Mouse (Mus musculus): ENCODE data around the gene Paqr6.
A peak's percentile ranks its signal among the peaks of the same experiment; 100 is the strongest.
"Not testable (repeated sequence)": the region's sequence is repeated elsewhere in the genome, so short reads cannot be mapped to it uniquely, and the experiment has no call there.

The Paqr6 gene

DNA sequence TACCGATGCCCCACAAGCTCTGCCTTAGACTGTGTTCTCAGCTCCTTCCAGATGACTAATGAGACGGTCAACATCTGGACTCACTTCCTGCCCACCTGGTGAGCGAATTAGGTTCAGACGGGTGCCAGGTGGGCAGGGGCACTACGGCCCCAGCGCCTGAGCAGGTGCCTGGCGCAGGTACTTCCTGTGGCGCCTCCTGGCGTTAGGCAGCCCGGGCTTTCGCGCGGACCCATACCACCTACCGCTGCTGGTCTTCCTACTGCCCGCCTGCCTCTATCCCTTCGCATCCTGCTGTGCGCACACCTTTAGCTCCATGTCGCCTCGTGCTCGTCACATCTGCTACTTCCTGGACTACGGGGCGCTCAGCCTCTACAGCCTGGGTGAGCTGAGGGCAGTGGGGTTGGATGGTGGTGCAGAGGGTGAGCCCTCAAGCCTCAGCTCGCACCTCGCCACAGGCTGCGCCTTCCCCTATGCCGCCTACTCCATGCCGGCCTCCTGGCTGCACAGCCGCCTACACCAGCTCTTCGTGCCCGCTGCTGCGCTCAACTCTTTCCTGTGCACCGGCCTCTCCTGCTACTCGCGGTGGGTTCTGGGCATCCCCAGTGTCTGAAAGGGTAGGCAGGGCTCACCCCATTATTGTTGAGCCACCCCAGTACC is 1.4 kb downstream of the Paqr6 start:
- no peak for DNase-seq (ENCODE audit: low spot score in 2 of 2)

DNA sequence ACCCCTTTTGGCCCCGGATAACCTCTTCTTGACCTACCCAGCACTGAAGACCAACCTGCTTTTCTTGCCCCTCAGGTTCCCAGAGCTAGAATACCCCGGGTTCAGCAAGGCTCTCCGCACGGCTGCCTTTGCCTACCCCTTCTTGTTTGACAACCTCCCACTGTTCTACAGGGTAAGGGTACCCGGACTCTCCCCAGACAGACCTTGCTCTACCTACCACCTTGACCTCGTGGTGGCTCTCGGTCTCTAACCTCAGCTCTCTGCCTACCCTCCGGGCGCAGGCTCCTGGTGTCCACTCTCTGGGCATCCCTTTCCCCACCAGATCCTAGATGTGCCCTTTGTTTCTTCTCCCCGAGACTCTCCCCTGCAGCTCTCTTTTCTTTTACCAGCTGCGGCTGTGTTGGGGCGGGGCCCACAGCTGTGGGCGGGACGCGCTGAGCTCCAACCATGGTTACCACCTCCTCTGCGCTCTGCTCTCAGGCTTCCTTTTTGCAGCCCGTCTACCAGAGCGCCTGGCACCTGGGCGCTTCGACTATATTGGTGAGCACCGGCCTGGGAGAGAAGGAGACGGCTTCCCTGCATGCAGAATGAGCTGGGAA is 2.5 kb downstream of the Paqr6 start:
- DNase-seq (ENCODE audit: low spot score in 2 of 2): peak; percentile 63 to 72

DNA sequence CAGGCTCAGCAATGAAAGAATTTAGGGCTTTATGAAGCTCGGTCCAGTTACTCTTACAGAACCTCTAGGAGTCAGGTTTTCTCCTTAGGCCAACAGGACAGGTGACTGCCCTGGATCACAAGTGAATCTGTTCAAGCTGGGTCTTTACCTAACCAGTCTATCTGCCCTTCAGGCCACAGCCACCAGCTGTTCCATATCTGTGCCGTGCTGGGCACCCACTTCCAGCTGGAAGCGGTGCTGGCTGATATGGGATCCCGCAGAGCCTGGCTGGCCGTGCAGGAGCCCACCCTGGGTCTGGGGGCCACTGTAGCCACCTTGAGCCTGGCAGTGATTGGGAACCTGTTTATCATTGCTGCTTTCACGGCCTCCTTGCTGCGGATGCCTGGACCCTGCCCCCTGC is 3.1 kb downstream of the Paqr6 start:
- not testable (repeated sequence) for DNase-seq (ENCODE audit: low spot score in 2 of 2)

DNA sequence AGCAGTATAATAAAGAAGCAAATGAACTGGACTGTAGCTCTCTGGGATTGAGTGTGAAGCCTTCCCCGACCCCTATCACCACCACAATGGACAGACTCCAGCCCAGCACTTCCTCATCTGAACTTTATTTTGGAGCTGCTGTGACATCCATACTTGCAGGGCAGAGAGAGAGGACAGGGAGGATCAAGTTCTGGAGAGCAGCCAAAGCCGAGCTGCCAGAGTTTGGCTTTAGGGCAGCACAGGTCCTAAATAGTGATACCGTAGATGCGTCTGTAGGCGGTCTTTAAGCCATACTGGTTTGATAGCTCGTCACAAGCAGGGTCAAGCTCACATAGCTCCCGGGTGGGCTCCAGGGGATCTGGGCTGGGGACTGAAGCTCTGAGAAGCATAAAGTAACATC is 4.1 kb downstream of the Paqr6 start:
- not testable (repeated sequence) for DNase-seq (ENCODE audit: low spot score in 2 of 2)

DNA sequence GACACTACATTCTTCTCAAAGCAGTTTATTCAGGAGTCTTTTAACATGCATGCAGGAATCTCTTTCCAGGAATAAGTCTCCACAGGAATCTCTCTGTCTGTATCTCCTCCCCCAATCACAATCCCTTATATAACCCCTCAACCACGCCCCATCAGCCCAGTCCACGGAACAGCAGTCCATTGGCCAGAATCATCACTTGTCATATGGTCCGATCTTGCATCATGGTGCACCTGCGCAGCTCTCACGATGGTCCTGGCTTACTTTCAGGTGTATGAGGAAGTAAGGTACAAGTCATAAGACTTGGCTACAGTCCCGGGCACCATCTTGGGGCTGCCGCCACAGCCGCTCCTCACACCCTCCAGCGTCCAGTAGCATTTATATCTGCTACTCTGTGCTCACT is 8.3 kb downstream of the Paqr6 start, which contains the start of gene Bglap3:
Bglap3 (minus strand) TSS at position 101 of the 400 bp plus-strand sequence.
- DNase-seq (ENCODE audit: low spot score in 2 of 2): not testable (repeated sequence)

DNA sequence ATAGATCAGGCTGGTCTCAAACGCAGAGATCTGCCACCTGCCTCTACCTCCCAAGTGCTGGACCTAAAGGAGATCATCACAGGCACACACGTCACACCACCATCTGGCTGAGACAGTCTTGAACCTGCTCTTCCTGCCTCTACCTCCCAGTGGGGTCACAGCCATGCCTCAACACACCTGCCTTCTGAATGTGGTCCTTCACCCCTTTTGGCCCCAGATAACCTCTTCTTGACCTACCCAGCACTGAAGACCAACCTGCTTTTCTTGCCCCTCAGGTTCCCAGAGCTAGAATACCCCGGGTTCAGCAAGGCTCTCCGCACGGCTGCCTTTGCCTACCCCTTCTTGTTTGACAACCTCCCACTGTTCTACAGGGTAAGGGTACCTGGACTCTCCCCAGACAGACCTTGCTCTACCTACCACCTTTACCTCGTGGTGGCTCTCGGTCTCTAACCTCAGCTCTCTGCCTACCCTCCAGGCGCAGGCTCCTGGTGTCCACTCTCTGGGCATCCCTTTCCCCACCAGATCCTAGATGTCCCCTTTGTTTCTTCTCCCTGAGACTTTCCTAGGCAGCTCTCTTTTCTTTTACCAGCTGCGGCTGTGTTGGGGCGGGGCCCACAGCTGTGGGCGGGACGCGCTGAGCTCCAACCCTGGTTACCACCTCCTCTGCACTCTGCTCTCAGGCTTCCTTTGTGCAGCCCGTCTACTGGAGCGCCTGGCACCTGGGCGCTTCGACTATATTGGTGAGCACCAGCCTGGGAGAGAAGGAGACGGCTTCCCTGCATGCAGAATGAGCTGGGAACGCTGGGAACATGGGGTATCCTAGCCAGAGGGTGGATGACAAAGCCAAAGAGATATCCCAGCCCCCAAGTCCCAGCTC is 11.6 kb downstream of the Paqr6 start:
- DNase-seq (ENCODE audit: low spot score in 2 of 2): not testable (repeated sequence)

DNA sequence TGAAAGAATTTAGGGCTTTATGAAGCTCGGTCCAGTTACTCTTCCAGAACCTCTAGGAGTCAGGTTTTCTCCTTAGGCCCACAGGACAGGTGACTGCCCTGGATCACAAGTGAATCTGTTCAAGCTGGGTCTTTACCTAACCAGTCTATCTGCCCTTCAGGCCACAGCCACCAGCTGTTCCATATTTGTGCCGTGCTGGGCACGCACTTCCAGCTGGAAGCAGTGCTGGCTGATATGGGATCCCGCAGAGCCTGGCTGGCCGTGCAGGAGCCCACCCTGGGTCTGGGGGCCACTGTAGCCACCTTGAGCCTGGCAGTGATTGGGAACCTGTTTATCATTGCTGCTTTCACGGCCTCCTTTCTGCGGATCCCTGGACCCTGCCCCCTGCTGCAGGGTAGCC is 12.3 kb downstream of the Paqr6 start:
- not testable (repeated sequence) for DNase-seq (ENCODE audit: low spot score in 2 of 2)

DNA sequence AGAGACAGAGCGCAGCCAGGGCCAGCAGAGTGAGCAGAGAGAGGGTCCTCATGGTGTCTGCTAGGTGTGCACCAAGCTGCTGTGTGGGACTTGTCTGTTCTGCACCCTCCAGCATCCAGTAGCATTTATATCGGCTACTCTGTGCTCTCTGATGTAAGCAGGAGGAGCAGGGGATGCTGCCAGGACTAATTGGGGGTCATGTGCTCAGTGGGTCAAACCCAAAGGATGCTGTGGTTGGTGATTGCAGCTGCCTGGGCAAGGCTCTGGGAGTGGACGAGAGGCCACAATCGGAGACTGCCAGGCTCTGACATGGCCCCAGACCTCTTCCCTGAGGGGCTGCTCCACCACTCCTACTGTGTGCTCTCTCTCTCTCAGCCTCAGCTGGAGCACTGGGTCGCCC is 14.2 kb downstream of the Paqr6 start, which contains the start of gene Bglap2:
Bglap2 (minus strand) TSS at position 101 of the 400 bp plus-strand sequence.
- DNase-seq (ENCODE audit: low spot score in 2 of 2): not testable (repeated sequence)

DNA sequence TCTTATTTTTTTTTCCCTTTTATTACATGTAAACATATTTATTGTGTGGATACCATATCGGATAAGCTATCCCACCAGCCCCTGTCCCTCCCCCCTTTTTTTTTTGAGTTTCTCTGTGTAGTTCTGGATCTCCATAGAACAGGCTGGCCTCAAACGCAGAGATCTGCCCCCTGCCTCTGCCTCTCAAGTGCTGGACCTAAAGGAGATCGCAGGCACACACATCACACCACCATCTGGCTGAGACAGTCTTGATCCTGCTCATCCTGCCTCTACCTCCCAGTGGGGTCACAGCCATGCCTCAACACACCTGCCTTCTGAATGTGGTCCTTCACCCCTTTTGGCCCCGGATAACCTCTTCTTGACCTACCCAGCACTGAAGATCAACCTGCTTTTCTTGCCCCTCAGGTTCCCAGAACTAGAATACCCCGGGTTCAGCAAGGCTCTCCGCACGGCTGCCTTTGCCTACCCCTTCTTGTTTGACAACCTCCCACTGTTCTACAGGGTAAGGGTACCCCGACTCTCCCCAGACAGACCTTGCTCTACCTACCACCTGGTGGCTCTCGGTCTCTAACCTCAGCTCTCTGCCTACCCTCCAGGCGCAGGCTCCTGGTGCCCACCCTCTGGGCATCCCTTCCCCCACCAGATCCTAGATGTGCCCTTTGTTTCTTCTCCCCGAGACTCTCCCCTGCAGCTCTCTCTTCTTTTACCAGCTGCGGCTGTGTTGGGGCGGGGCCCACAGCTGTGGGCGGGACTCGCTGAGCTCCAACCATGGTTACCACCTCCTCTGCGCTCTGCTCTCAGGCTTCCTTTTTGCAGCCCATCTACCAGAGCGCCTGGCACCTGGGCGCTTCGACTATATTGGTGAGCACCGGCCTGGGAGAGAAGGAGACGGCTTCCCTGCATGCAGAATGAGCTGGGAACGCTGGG is 17.3 kb downstream of the Paqr6 start:
- peak; percentile 48 to 52 for DNase-seq (ENCODE audit: low spot score in 2 of 2)

DNA sequence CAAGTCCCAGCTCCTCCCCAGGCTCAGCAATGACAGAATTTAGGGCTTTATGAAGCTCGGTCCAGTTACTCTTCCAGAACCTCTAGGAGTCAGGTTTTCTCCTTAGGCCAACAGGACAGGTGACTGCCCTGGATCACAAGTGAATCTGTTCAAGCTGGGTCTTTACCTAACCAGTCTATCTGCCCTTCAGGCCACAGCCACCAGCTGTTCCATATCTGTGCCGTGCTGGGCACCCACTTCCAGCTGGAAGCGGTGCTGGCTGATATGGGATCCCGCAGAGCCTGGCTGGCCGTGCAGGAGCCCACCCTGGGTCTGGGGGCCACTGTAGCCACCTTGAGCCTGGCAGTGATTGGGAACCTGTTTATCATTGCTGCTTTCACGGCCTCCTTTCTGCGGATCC is 18.0 kb downstream of the Paqr6 start:
- not testable (repeated sequence) for DNase-seq (ENCODE audit: low spot score in 2 of 2)

DNA sequence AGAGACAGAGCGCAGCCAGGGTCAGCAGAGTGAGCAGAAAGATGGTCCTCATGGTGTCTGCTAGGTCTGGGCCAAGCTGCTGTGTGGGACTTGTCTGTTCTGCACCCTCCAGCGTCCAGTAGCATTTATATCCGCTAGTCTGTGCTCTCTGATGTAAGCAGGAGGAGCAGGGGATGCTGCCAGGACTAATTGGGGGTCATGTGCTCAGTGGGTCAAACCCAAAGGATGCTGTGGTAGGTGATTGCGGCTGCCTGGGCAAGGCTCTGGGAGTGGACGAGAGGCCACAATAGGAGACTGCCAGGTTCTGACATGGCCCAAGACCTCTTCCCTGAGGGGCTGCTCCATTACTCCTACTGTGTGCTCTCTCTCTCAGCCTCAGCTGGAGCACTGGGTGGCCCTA is 20.0 kb downstream of the Paqr6 start, which contains the start of gene Bglap:
Bglap (minus strand) TSS at position 101 of the 400 bp plus-strand sequence.
- no peak for DNase-seq (ENCODE audit: low spot score in 2 of 2)

DNA sequence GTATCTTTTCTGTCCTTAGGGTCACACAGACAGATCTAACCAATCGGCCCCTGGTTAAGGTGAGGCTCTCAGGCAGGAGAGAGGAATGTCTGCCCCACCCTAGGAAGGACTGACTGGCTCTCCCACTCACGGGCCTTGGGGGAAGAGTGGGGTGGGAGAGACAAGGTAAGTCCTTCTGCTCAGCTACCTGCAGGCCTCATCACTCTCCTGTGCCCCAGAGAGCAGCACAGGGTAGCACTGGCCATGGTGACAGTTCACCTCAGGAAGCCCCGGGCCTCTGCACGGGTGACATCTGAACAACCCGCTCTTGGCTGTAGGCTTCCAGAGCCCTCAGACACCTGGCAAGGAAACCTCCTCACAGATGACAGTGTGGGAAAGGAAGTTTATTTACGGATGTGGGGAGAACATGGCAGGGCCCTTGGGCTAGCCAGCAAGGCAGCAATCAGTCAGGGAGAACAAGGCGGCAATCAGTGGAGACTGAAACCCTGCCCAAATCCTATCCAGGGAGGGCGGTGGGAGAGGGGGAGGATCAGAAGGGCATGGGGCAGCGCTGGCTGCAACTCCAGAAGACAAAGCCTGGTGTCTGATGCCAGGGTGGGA is 29.5 kb downstream of the Paqr6 start:
- no peak for DNase-seq (ENCODE audit: low spot score in 2 of 2)

DNA sequence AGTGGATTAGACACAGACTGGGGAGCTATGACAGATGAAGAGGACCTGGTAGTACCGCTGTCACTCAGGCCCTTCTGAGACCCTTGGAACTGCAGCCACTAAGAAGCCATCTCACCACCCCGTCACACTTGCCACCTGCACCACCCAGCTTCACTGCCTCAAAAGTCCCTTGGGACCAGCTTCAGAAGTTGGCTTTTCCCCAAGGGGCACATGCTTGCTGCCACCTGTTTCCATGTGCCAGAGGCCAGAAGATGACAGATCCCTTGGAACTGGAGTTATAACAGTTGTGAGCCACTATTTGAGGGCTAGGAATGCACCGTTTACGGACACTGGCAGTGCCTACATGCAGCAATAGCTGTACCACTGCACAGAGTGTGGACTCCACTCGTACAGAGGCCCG is 30.9 kb downstream of the Paqr6 start:
- peak; percentile 80 to 82 for DNase-seq (ENCODE audit: low spot score in 2 of 2)

DNA sequence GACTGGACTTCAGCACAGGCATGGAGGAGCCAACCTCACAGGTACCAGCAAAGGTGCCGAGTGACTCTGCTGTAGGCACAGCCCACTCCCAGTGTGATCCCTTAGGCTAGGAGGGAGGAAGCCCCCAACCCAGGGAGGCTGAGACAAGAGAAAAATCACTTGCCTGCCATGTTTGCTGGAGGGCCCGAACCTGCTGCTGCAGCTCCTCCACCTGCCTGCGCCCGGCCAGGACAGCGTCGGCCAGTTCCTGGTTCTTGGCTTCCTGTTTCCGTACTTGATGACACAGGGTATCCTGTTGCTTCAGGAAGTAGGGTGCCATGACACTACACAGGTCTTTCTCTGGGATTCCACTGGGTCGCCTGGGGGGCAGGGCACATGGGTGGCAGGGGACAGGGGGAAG is 31.4 kb downstream of the Paqr6 start:
- peak; percentile 45 to 47 for DNase-seq (ENCODE audit: low spot score in 2 of 2)

DNA sequence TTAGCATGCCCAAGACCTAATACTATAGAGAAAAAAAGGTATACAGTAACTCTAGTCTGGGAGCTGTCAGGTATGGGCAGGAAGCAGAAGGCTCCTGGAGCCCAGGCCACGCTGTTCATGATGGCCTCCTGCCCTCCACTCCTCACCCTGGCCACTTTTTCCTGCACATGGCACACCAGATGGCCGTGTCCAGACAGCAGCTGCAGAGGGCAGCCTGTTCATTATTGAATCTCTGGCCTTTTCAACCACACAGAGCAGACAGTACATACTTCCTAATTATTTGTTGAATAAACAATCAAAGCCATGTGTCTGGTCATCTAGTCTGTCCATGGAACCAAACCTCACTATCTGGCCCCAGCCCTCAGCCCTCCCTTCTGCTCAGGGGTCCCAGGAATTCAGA is 34.3 kb downstream of the Paqr6 start:
- no peak for DNase-seq (ENCODE audit: low spot score in 2 of 2)

DNA sequence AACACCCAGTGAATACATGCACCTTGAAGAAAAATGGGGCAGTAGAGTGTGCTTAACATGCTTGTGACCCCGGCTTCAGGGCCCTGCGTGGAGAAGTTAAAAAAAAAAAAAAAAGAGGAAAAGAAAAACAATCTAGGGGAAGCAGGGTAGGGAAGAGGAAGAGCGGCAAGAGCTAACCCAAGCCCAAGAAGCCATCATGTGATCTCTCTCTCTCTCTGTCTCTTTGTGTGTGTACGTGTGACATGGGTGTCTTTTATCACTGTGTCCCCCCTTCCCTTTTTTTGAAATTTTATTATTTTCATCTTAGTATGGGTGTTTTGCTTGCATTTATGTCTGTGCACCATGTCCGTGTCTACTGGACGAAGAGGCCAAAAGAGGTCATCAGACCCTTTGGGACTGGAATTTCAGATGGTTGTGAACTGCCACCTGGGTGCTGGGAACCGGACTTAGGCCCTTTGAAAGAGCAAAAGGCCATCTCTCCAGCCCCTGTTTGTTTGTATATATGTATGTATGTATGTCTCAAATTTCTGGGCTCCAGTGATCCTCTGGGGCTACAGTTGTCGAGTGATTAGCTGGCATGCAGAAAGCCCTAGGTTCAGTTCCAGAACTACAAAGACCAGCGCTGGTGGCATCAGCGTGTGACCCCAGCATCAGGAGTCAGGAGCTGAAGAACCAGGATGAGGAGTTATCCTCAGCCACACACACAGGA is 39.3 kb downstream of the Paqr6 start:
- no peak for DNase-seq (ENCODE audit: low spot score in 2 of 2)

DNA sequence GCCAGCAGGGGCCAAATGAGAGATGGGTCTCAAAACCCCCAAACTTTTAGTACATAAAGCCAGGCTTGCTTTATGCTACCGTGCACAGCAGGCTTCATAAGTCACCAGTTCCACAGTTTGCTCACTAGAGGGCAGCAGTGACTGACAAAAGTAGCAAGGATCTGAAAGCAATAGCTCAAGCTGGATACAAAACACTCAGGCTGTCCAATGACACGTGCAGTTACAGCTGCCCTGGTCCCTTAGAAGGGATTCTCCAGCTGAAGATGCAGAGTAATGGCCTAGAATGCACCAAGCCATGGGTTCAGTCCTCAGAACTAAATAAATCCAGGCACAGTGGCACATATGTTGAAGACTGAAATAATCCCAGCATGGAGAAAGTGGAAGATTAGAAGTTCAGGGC is 42.7 kb downstream of the Paqr6 start:
- peak; percentile 56 to 73 for DNase-seq (ENCODE audit: low spot score in 2 of 2)

DNA sequence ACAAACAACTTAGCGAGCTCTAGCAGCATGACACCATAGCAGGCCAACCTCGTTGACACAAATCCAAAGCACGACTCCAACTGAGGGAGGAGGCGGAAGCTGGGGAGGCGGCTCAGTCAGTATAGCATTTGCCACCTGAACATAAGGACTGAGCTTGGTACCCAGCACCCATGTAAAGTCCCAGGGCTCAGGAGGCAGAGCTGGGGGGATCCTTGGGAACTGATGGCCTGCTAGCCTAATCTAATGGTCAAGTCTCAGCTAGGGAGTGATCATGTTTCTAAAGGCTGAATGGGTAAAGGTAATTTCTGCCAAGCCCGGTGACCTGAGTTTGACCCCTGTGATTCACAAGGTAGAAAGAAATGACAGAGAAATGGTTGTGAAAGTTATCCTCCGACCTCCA is 43.1 kb downstream of the Paqr6 start:
- no peak for DNase-seq (ENCODE audit: low spot score in 2 of 2)

DNA sequence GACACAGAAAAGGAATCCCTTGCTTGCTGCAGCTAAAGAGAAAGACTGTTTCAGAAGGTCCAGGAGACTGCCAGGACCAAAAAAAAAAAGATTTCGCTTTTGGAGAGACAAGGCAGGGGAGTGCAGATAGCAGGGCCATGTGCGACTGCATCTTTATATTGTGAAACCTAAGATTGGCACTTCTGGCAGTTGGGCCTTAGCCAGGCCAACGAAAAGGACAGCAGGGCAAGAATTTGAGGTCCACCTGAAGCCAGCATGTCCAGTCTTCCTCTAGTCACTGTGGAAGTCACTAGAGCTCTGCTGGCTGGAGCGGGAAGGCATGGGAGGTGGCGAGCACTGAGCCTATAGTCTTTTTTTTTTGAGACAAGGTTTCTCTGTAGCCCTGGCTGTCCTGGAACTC is 44.6 kb downstream of the Paqr6 start:
- no peak for DNase-seq (ENCODE audit: low spot score in 2 of 2)

Data from spleen, postnatal 36 days (tissue).